Mouse (Mus musculus) kidney, adult 2 months (tissue): ENCODE measurements around the gene Usp2.

Experiments
- CTCF ChIP-seq: fragments of 200-500 bp; conservative IDR thresholded peaks from 2 replicates; pipeline ENCODE4 v1.5.1; 2011; ENCODE audit warnings: low read depth, mild to moderate bottlenecking, control low read depth, low read length, moderate library complexity, mixed read lengths; ENCODE audit not compliant: insufficient read depth, insufficient read length
- POLR2A ChIP-seq: fragments of 200-500 bp; IDR thresholded peaks from one replicate; pipeline ENCODE4 v1.6.1; 2011; ENCODE audit warnings: low read depth, low read length, control low read depth

DNA sequence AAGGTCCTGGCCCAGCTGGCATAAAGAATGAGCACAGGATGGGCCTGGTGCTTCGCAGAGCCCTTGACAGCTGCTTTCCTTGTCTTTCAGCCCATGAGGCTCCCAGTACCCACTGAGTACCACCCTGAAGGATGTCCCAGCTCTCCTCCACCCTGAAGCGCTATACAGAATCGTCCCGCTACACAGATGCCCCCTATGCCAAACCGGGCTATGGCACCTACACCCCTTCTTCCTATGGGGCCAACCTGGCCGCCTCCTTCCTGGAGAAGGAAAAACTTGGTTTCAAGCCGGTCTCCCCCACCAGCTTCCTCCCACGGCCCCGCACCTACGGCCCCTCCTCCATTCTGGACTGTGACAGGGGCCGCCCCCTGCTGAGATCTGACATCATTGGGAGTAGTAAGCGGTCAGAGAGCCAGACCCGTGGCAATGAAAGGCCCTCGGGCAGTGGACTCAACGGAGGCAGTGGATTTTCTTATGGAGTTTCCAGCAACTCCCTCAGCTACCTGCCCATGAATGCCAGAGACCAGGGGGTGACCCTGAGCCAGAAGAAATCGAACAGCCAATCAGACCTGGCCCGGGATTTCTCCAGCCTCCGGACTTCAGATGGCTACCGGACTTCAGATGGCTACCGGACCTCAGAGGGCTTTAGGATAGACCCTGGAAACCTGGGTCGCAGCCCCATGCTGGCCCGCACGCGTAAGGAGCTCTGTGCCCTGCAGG, 8.6 kb downstream of the Usp2 start:
- no peak for TF ChIP-seq CTCF
- no peak for TF ChIP-seq POLR2A
